Mouse (Mus musculus): ENCODE data around the gene Hoxd8. TPM values are rescaled to one million over a fixed set of nuclear protein-coding genes. Genes with fewer than 3 reads are reported as not detected.

Hoxd8 gene
- polyA plus RNA-seq, 1 experiment = 43.0 TPM

GRCm38 (mm10) chr2:74733765-74734164 lies 29.4 kb downstream of the Hoxd8 start:
- DNase-seq (ENCODE audit: low read depth) = no peak

DNA sequence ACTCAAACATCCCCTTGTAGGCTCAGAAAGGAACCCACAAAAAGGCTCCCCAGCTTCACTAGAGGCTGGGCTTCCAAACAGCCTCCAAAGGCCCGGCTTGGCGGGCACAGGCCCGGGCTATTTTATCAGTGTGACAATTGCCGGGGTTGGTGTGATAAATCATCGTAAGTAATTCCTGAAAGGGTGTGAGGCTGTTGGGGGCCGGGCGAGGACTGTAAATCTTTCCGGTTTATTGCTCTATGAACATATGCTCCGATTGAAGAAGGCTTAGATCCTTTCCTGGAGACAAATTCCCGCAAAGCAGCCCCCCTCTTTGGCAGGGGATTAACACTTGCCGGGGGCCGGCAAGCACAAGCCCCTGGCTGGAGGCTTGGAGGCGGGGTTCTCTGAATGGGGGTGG lies 30.0 kb downstream of the Hoxd8 start:
- no peak for DNase-seq (ENCODE audit: low read depth)

DNA sequence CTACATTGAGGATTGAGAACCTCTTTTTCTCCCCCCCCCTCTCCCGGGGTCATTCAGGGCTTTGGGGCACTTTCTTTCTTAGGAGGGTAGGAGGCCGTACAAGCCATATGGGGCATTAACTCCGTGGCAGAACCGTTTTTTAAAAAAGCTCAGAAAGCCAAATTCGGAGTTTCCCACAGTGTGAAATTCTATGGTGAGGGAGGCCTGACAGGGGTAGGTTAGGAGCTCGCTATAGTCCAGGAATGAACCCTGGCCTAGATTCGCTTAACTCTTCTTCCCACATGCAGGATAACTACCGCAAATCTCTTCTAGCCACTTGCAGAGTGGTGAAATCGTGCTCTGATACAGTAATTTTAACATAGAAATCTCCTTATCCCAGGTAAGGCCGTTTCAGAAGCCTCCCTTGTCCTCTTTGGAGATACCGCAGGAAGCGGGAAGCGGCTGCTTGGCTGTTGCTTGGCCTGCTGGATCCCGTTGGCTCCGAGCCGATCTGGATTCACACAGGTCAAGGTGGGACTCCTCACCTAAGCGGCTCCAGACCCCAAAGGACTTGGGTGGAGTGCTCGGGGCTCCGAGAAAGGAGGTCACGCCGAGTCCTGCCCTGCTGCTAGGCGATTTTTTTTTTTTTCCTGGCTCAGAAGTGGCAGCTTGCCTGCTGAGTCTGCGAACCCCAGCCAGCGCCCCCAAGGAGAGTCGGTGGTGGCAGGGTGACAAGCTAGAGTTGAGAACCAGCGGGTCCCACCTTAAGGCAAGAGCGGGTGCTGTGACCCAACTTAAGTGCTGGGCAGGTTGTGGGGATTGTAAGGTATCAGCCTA lies 30.8 kb downstream of the Hoxd8 start:
- no peak for DNase-seq (ENCODE audit: low read depth)

- no peak for DNase-seq (ENCODE audit: low read depth)
Observed at GRCm38 (mm10) chr2:74735851-74736687, 31.7 kb downstream of the Hoxd8 start.

DNA sequence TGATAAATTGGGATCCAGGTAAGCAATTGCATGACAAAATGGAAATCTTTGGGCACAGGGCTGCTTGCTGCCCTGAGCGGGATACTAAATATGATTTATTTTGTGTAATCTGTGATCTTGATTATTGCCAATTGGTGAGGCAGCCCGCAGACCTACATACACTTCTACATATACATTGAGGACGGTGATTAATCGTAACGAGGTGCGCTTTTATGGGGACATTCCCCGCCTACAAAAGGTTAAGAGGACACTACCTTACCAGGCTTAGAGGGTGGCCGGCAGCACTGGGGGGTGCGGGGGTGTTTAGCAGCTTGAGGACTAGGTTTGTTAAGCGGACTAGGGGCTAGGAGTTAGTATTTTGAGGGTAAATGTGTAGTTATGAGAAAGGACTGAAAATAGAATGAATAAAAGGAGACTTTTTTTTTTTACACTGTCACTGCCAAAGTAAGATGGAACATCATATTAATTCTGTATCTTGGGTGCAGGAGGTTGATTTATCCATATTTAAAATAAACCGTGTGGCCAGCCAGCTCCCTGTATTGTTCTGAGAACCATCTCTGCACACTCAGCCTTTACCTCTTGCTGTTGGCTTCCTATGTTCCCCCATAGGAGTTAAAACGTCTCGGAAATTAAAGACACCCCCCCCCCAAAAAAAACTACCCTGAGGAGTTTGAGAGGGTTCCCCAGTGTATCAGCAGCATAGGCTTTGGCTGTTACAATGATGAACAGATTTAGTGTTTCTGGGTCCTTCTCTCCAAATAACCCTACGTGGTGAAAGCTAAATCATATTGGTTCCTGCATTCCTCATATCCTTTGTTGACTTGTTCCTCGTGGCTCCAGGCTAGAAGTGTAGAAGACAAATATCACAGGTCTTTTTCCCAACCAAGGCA lies 32.5 kb downstream of the Hoxd8 start:
- no peak for DNase-seq (ENCODE audit: low read depth)

DNA sequence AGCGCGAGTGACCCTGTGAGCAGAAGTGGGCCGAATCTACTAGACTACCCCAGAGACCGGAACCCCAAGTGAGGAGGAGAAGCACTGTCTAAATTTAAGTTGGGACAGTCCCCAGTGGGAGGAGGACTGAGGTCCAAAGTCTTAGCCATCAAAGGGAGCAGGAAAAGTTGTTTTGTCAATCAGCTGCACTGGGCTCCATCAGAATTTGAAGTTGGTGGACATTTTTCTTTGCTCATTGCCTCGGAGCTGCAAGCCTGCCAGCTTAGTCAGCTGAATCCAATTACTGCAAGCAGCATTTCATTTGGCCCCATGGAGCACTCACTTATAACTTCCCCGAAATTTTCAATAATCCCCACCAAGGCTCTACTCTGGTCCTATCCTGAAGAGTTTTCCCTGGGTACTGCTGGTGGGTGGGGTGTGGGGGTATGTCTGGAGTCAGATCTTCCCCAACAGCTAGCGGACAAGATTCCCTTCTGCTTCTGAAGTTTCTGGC lies 33.2 kb downstream of the Hoxd8 start:
- no peak for DNase-seq (ENCODE audit: low read depth)

- no peak for DNase-seq (ENCODE audit: low read depth)
Observed at GRCm38 (mm10) chr2:74738623-74739475, 34.4 kb downstream of the Hoxd8 start.

DNA sequence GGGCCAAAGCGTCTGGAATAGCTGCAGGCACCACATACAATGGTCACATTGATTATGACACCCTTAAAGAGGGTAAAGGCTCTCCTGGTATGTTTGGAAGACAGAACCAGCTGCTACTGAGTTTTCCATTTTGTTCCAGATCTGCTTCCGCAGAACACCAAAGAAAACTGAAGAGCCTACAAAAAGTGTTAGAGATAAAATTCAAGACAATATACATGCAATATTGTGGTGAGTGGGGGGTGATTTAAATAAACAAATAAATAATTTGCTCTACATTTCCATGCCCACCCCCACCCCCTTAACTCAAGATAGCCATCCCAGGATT lies 35.0 kb downstream of the Hoxd8 start:
- DNase-seq (ENCODE audit: low read depth) = no peak

- no peak for DNase-seq (ENCODE audit: low read depth)
Observed at GRCm38 (mm10) chr2:74739869-74740268, 35.5 kb downstream of the Hoxd8 start.

GRCm38 (mm10) chr2:74740311-74741091 lies 36.1 kb downstream of the Hoxd8 start:
- DNase-seq (ENCODE audit: low read depth) = no peak

GRCm38 (mm10) chr2:74741252-74741978 lies 37.0 kb downstream of the Hoxd8 start:
- DNase-seq (ENCODE audit: low read depth) = no peak

- no peak for DNase-seq (ENCODE audit: low read depth)
Observed at GRCm38 (mm10) chr2:74741979-74742277, 37.5 kb downstream of the Hoxd8 start.

GRCm38 (mm10) chr2:74745540-74746297 lies 41.3 kb downstream of the Hoxd8 start:
- no peak for DNase-seq (ENCODE audit: low read depth)

- no peak for DNase-seq (ENCODE audit: low read depth)
Observed at GRCm38 (mm10) chr2:74746298-74746921, 42.0 kb downstream of the Hoxd8 start.

DNA sequence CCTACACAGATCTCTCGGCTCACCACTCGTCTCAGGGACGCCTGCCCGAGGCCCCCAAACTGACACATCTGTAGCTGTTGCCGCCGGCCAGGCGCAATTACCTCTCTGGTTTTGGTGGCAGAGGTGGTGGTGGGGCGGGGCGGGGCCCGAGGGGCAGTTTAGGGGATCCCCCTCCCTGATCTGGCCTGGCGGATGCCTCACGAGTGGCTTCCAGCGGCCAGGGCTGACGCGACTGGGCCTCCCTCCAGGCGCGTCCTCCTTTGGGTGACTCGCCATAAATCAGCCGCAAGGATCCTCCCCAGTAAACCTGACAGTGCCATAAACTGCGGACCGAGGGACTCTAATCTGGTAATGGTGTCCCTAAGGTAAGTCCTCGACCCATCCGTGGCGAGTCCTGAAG lies 42.6 kb downstream of the Hoxd8 start:
- DNase-seq (ENCODE audit: low read depth) = no peak

DNA sequence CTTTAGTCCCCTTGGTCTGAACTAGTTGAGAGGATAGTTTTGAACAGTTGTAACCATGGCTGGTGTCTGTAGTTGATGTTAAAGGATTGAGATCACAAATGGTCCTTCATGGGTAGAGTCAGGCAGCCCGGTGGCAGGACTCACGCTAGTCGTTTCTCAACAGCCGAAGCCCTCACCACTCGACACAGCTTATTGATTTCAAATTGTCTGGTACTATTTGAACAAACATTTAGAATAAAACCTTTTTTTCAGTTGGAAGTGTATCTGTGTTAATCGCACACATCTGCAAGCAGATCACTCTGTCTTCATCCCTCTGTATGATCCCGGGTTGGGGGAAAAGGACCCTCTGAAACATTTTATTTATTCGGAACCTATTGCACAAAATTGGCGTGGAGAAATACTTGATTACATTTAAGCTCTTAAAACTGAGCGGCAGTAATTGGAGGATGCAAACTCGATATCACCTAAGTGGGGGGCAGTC lies 43.3 kb downstream of the Hoxd8 start:
- DNase-seq (ENCODE audit: low read depth) = no peak

GRCm38 (mm10) chr2:74748436-74748995 lies 44.1 kb downstream of the Hoxd8 start:
- no peak for DNase-seq (ENCODE audit: low read depth)
